Mouse (Mus musculus): Measurements from ENCODE around the gene Plppr3. TPM values are rescaled to one million over a fixed set of nuclear protein-coding genes. Genes with fewer than 3 reads are reported as not detected.

Plppr3 gene
- polyA plus RNA-seq, 1 experiment = 2.3 TPM

DNA sequence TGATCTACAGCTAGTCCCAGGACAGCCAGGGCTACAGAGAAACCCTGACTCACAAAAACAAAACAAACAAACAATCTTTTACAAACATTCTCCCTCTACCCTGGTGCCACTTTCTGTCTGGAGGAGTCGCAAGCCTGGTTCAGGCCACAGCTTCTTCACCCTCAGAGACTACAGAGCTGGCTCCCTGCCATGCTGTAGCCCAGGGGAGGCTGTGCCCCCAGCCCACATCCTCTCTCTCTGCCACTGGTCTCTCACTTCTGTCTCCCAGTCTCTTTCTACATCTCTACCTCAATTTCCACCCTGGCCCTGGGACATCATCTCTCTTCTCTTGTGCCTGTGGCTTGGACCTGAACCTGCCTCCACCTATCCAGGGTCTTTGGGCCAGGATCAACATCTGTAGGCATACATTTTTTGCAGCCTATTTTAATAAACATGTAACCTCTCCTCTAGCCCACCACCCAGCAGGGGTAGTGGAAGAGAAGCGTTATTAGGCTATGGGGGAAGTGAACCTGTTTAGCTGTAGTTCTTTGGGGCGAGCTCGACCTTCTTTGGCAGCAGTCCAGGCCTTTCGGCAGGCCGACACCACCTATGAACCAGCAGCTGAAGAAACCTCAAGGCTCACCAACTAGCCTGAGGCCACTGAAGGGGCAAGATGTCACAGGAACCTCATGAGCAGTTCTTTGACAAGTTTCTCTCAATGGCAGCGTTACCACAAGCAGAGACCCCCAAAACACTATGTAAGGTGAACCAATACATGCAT is 42.2 kb downstream of the Plppr3 start:
- Histone ChIP-seq H3ac (ENCODE audit: control insufficient read depth, insufficient read length, low read depth) (no peak overlapping the region), H3K4me3 (ENCODE audit: insufficient read depth, poor library complexity, severe bottlenecking) (no peak overlapping the region), H3K79me3 (ENCODE audit: low read depth) (no peaks in the 10 kb centered on the region), H3K79me2 (ENCODE audit: control insufficient read depth, insufficient read depth) (no peaks in the 10 kb centered on the region), H3K27me3 (ENCODE audit: control insufficient read depth, insufficient read depth, insufficient read length) (peaks cover 17% of the 10 kb centered on the region), H3K36me3 (ENCODE audit: control insufficient read depth, insufficient read depth) (no peaks in the 10 kb centered on the region)
- TF ChIP-seq MAX (IDR thresholded peaks at IDR 0.05) (no peak), MYOG (IDR thresholded peaks at IDR 0.05; ENCODE audit: control insufficient read depth, extremely low read depth, insufficient read length) (no peak), USF1 (IDR thresholded peaks at IDR 0.05; ENCODE audit: low read depth) (no peak), CEBPB (IDR thresholded peaks at IDR 0.05; ENCODE audit: low read depth) (no peak), MYOD1 (IDR thresholded peaks at IDR 0.05; ENCODE audit: control insufficient read depth, insufficient read length, low read depth) (no peak), CTCF (IDR thresholded peaks at IDR 0.05; ENCODE audit: control insufficient read depth, insufficient read depth, insufficient read length) (no peak), FOSL1 (IDR thresholded peaks at IDR 0.05; ENCODE audit: insufficient read depth, low read length, poor library complexity, severe bottlenecking) (no peak)

DNA sequence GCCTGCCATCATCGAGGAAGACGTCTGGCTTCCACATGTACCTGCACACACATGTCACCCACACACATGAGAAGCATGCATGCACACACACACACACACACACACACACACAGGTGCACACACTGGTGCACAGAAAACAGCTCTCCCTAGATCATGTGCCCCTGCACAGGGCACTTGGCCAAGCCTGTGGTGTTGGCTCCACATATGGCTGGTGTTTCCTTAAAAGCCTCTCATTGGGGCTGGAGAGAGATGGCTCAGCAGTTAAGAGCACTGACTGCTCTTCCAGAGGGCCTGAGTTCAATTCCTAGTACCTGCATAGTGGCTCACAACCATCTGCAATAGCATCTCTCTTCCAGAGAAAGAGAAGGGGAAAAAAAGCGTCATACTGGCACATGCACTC is 42.9 kb downstream of the Plppr3 start:
- peaks cover 21% of the 10 kb centered on the region for H3K27me3 ChIP-seq (ENCODE audit: control insufficient read depth, insufficient read depth, insufficient read length)
- no peaks in the 10 kb centered on the region for H3K79me3 ChIP-seq (ENCODE audit: low read depth)
- no peak overlapping the region for H3ac ChIP-seq (ENCODE audit: control insufficient read depth, insufficient read length, low read depth)
- no peaks in the 10 kb centered on the region for H3K36me3 ChIP-seq (ENCODE audit: control insufficient read depth, insufficient read depth)
- H3K79me2 ChIP-seq (ENCODE audit: control insufficient read depth, insufficient read depth) = no peaks in the 10 kb centered on the region
- no peak for TF ChIP-seq MAX (IDR thresholded peaks at IDR 0.05)
- TF ChIP-seq CTCF (IDR thresholded peaks at IDR 0.05; ENCODE audit: control insufficient read depth, insufficient read depth, insufficient read length) = no peak
- no peak for TF ChIP-seq CEBPB (IDR thresholded peaks at IDR 0.05; ENCODE audit: low read depth)
- H3K4me3 ChIP-seq (ENCODE audit: insufficient read depth, poor library complexity, severe bottlenecking) = no peak overlapping the region

DNA sequence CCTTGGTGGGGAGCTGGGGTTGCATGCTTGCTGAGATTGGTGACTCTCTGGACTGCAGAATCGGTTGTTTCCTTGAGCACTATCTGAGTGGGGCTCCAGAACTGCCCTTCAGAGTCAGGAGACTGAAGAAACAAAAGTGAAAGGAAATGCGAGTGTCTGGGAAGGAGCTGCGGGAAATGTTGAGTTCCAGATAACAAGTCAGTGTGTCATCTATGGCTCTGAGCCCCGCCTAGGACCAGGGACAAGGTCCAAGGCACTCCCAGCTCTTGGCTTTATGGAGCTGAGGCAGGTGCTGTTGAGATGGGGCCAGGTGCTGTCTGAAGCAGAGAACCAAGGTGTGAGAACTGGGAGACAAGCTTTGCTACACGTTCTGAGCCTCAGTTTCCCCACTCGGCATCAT is 50.0 kb downstream of the Plppr3 start:
- Histone ChIP-seq H3K79me2 (ENCODE audit: control insufficient read depth, insufficient read depth) (no peaks in the 10 kb centered on the region), H3K4me3 (ENCODE audit: insufficient read depth, poor library complexity, severe bottlenecking) (peak overlapping the region; percentile 18), H3K36me3 (ENCODE audit: control insufficient read depth, insufficient read depth) (no peaks in the 10 kb centered on the region), H3ac (ENCODE audit: control insufficient read depth, insufficient read length, low read depth) (no peak overlapping the region), H3K27me3 (ENCODE audit: control insufficient read depth, insufficient read depth, insufficient read length) (peaks cover 21% of the 10 kb centered on the region), H3K79me3 (ENCODE audit: low read depth) (no peaks in the 10 kb centered on the region)
- TF ChIP-seq CEBPB (IDR thresholded peaks at IDR 0.05; ENCODE audit: low read depth) (no peak), MYOG (IDR thresholded peaks at IDR 0.05; ENCODE audit: control insufficient read depth, extremely low read depth, insufficient read length) (no peak), USF1 (IDR thresholded peaks at IDR 0.05; ENCODE audit: low read depth) (no peak), MAX (IDR thresholded peaks at IDR 0.05) (no peak), MYOD1 (IDR thresholded peaks at IDR 0.05; ENCODE audit: control insufficient read depth, insufficient read length, low read depth) (no peak), FOSL1 (IDR thresholded peaks at IDR 0.05; ENCODE audit: insufficient read depth, low read length, poor library complexity, severe bottlenecking) (no peak), CTCF (IDR thresholded peaks at IDR 0.05; ENCODE audit: control insufficient read depth, insufficient read depth, insufficient read length) (no peak)

DNA sequence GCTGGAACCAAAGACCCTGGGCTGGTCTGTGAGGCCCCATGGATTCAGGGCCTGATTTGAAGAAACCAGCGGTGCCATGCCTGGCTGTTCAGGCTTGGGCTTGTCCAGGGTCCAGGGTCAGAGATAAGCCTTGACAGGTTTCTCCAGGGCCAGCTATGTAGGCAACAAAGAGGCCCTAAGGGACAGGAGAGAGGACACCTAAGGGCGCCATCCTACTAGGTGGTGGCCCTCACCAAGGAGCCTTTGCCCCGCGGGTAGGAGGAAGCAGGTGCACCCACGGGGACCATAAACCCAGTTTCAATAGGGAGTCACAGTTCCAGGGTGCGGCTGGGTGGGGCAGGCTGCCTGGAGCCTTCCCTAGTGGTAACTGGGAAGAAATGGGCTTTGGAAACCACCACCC is 51.4 kb downstream of the Plppr3 start:
- H3K79me3 ChIP-seq (ENCODE audit: low read depth) = no peaks in the 10 kb centered on the region
- H3K36me3 ChIP-seq (ENCODE audit: control insufficient read depth, insufficient read depth) = no peaks in the 10 kb centered on the region
- peaks cover 13% of the 10 kb centered on the region for H3K27me3 ChIP-seq (ENCODE audit: control insufficient read depth, insufficient read depth, insufficient read length)
- no peak for TF ChIP-seq MYOG (IDR thresholded peaks at IDR 0.05; ENCODE audit: control insufficient read depth, extremely low read depth, insufficient read length)
- no peak for TF ChIP-seq FOSL1 (IDR thresholded peaks at IDR 0.05; ENCODE audit: insufficient read depth, low read length, poor library complexity, severe bottlenecking)
- TF ChIP-seq MAX (IDR thresholded peaks at IDR 0.05) = no peak
- H3K4me3 ChIP-seq (ENCODE audit: insufficient read depth, poor library complexity, severe bottlenecking) = no peak overlapping the region
- H3ac ChIP-seq (ENCODE audit: control insufficient read depth, insufficient read length, low read depth) = no peak overlapping the region
- H3K79me2 ChIP-seq (ENCODE audit: control insufficient read depth, insufficient read depth) = no peaks in the 10 kb centered on the region

DNA sequence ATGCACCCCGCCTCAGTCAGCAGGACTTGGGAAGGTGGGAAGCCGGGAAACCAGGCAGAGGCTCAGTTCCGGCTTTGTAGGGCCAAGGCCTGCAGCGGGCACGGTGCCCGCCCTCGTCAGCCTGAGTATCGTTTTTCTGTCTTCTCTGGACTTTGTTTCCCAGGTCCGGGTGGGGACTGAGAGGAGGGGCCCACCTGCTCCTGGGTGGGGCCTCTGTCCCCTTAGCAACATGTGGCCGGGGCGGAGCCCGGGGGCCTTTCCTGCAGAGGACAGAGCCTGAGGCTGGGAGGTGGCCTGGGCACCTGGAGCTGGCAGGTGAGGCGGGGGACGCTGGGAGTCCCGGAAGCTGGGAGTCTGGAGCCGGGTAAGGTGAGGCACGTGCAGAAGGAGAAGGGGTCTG is 52.1 kb downstream of the Plppr3 start:
- TF ChIP-seq CTCF (IDR thresholded peaks at IDR 0.05; ENCODE audit: control insufficient read depth, insufficient read depth, insufficient read length) (no peak), FOSL1 (IDR thresholded peaks at IDR 0.05; ENCODE audit: insufficient read depth, low read length, poor library complexity, severe bottlenecking) (no peak), MYOG (IDR thresholded peaks at IDR 0.05; ENCODE audit: control insufficient read depth, extremely low read depth, insufficient read length) (no peak), MAX (IDR thresholded peaks at IDR 0.05) (no peak), CEBPB (IDR thresholded peaks at IDR 0.05; ENCODE audit: low read depth) (no peak), USF1 (IDR thresholded peaks at IDR 0.05; ENCODE audit: low read depth) (no peak), MYOD1 (IDR thresholded peaks at IDR 0.05; ENCODE audit: control insufficient read depth, insufficient read length, low read depth) (no peak)
- H3K27me3 ChIP-seq (ENCODE audit: control insufficient read depth, insufficient read depth, insufficient read length) = peaks cover 13% of the 10 kb centered on the region
- no peak overlapping the region for H3K4me3 ChIP-seq (ENCODE audit: insufficient read depth, poor library complexity, severe bottlenecking)
- H3ac ChIP-seq (ENCODE audit: control insufficient read depth, insufficient read length, low read depth) = no peak overlapping the region
- no peaks in the 10 kb centered on the region for H3K36me3 ChIP-seq (ENCODE audit: control insufficient read depth, insufficient read depth)
- no peaks in the 10 kb centered on the region for H3K79me2 ChIP-seq (ENCODE audit: control insufficient read depth, insufficient read depth)
- no peaks in the 10 kb centered on the region for H3K79me3 ChIP-seq (ENCODE audit: low read depth)

DNA sequence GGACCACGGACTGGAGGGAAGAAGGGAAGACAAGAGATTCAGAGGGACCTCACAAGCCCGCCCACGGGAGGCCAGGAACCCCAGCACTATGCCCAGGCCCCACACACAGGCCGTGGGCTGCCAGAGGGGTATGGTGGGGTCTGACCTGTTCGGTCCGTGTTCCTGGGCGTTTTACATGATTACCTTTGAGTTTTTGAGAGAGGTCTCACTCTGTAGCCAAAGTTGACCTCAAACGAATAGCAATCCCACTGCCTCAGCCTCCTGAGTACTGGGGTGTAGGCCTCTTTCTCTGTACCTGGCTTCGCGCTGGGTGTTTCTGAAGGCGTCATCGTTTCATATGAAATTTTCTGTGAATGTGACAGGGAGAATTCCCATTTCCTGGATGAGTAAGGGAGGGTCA is 52.7 kb downstream of the Plppr3 start:
- no peaks in the 10 kb centered on the region for H3K79me2 ChIP-seq (ENCODE audit: control insufficient read depth, insufficient read depth)
- no peaks in the 10 kb centered on the region for H3K79me3 ChIP-seq (ENCODE audit: low read depth)
- peaks cover 11% of the 10 kb centered on the region for H3K27me3 ChIP-seq (ENCODE audit: control insufficient read depth, insufficient read depth, insufficient read length)
- no peak overlapping the region for H3K4me3 ChIP-seq (ENCODE audit: insufficient read depth, poor library complexity, severe bottlenecking)
- TF ChIP-seq FOSL1 (IDR thresholded peaks at IDR 0.05; ENCODE audit: insufficient read depth, low read length, poor library complexity, severe bottlenecking) (no peak), CEBPB (IDR thresholded peaks at IDR 0.05; ENCODE audit: low read depth) (no peak)
- H3ac ChIP-seq (ENCODE audit: control insufficient read depth, insufficient read length, low read depth) = no peak overlapping the region
- H3K36me3 ChIP-seq (ENCODE audit: control insufficient read depth, insufficient read depth) = no peaks in the 10 kb centered on the region

Data from C2C12 (cell line).